Mouse (Mus musculus): ENCODE results near the gene 4933400A11Rik.

The 4933400A11Rik gene

DNA sequence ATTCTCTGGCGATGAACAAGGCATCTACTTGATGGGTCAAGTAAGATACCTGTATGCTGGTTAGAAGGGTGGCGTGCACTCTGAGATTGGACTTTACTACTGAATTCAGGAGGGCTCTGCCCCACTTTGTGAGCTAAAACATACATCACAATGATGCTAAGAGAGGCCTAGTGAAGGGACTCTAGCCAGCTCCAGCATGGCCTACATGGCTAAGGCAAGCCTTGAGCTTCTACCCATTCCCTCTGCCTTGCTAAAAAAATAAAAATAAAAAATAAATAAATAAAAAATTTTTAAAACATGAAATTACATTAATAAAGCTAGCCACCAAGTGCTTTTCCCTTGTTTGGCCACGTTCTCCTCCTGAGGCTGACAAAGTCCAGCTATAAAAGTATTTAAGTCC lies at the start of gene 4933400A11Rik:
Gene 4933400A11Rik (minus strand): TSS at position 101 of the 400 bp plus-strand sequence.
- DNase-seq: no peak

DNA sequence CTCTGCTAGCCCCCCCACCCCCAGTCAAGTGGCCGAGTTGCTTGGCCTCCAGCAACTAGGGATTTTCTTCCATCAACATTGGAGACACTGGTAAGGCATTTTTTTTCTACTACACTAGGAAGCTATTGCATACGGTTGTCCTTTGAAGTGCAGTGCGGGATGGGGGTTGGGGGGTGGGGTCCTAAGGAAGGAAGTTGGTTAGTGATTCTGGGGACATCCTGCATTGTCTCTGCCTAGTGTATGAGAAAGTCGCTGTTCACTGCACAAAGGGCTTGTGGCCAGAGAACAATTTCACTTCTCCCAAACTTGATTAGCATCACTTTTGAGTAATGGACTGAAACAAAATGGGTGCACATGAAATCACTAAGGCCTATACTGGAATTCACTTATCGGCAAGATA lies 48.7 kb upstream of the 4933400A11Rik start:
- peak; percentile 30 for DNase-seq

DNA sequence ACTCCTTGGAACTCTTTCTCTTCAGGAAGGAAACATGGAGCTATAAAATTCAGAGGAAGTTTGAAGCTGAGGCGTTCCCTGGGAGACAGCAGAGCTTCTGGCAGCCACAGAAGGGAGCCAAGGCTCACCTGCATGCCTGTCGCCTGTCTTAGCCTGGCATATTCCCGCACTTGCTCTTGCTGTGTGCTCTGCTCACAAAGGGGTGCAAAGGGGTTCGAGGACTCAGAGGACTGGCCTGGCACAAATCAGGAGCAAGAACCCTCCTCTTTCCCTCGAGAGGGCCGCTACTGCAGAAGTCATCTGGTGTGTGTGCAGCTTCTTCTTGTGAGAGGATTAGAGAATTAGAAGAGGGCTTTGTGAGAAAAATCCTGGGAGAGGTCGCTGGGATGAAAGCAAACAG lies 48.3 kb upstream of the 4933400A11Rik start:
- DNase-seq: no peak

DNA sequence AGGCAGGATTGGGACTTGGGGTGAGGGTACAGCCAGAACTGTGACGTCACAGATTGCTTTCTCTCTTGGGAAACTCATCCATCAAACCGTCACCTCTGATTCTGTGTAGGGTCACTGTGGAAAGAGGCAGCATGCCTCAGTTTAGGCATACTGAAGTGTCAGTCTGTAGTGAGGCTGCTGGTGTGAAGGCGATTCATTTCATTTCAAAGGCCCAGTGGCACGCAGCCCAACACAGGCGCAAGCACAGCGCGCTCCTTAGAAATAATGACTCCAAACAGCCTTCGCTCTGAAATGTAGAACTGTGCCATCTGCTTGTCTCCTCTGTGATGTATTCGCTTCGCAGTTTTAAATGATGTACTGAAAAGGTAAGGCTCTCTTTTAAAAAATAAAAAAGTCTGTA lies 47.5 kb upstream of the 4933400A11Rik start:
- no peak for DNase-seq

DNA sequence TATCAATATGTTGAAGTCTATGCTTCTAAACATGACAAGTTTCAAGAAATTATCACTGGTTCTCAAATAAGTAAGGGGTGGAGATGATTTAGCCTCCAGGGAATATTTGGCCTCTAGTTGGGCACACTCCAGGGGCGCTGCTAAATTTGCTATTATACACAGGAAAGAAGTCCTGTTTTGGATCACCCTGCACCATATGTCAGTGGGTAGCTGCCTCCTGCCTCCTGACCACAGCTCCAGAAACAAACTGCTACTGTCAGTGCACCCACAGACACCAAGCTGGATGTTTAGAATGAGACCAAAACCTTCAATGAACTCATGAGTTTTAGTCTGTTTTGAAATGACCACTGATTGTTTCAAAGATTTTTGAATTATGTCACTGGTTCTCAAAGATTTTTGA lies 34.2 kb upstream of the 4933400A11Rik start:
- DNase-seq: no peak

DNA sequence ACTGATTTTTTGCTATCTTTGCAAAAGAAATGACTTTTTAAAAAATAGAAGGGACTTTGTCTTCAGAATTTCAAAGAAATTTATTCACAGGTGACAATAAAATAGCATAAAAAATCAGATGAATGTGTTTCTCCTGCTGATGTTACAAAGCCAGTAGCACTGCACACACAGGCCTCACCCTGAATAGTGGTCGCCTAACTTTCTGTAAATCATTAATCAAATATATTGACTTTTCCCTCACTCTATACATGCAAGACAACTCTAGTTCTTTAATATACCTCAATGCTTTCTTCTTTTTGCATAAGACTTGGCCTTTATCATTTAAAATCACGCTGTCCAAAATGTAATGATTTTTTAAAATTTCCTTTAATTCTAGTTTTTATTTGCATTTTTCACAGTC lies 32.3 kb upstream of the 4933400A11Rik start:
- no peak for DNase-seq

DNA sequence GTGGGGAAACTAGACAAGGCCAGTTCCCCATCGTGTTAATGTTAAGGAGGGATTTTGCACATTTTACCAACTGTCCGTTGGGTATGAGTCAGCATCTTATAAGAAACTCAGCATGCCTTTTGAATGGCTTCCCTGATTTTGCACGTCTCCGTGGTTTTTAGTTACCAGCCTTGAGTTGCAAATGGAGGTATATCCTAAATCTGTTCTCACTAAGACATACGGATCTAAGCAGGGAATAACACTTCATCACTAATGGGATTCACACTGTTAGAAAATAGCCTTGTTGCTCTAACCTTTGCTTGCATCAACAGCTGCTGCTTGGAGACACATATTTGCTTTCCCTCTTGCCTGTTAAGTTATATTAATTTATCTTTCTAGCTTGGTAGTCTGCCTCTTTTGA lies 31.9 kb upstream of the 4933400A11Rik start:
- no peak for DNase-seq

DNA sequence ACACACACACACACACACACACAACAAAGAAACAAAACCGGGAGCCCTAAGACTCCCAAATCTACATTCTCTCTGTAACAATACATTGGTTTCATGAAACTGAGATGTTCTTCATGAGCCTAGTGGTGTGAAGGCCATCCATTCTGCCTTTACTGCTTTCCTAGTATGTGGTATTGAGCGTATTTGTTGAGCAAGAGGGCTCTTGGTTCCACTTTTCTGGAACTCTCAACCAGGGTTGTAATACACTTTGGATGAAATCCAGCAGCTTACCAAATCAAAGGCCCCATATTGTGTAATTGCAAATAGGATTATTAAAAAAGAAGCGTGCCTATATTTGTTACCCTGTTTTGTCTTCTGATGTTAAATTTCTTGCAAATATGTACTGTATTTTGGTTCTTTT lies 28.3 kb upstream of the 4933400A11Rik start:
- DNase-seq: peak; percentile 39

DNA sequence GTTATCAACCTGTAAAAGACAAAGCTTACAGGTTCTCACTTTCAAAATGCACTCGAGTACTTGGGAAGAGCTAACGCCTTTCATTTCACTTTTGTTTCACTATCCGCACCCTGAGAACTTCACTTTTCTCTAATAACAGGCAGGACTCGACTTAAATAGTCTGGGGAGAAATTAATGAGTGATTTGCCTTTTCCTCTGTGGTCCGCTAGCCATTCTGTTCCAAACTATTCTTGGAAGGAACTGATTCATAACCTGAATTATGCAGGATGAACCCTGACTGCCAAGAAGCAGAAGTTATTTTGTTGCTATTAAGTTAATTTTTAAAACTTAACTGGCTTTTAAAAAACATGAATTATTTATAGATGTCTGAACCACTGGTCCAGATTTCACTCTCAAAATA lies 26.4 kb upstream of the 4933400A11Rik start:
- DNase-seq: no peak

DNA sequence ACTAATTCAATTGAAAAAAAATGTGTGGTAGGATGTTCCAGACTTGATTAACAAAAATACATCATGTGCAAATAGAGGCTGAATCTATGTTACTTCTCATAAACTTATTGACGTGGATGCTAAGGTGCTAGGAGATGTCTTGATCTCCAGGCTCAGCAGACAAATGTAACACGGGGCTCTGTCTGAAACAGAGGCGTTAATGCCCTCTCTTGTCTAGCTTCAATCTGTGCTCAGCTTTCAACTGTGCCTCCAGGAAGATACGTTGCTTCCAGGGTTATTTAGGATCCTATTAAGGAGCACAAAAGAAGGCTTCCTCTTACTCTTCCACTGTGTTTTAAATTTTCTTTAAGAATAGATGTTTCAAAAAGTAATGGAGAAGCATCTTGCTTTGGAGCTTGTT lies 20.8 kb upstream of the 4933400A11Rik start:
- no peak for DNase-seq

DNA sequence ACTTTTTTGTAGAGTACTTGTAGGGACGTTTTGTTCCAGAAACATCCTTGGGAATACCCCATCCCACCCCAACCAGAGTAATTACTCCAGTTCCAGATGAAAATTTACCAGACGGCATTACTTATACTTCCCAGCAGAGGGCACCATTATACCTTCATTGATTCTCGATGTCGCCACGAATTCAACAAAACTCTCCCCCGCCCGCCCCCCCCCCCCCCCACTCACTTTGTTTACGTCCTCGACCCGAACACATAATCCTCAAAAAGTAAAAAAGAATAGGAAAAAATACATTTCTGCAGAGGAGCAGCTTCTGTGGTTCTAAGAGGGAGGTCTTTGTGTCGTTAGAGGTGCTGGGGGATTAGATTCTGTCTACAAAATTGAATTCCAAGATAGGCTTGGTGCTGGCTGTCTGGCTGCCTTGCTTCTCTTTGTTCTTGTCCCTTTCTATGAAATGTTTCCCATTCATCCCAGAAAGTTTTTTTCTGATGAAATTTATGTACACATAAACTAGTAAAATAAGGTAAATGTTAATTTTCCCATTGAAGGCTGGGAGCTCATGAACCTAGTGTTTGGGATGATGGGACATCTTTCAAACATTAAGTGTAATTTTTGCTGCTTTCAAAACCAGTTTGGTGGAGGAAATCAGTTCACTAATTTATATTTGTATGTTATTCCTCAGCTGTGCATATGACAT lies 19.7 kb upstream of the 4933400A11Rik start:
- DNase-seq: peak; percentile 63

DNA sequence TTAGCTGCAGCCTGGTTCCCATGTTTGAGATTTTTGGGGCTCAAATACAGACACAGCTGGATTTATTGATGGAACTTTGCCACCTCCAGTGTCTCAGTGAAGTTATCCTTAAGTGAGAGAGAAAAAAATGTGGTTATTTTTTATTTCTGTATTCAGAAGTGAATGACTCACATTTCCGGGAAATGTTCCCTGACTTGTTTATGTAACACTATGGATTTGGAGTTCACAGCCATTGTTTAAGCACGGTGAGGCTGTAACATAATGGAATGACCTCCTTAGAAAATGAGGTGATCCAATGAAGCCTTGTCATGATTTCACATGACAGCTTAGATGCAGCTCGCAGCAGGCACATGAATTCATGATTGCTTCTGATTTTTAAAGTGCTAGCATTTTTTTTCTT lies 17.7 kb upstream of the 4933400A11Rik start:
- no peak for DNase-seq

DNA sequence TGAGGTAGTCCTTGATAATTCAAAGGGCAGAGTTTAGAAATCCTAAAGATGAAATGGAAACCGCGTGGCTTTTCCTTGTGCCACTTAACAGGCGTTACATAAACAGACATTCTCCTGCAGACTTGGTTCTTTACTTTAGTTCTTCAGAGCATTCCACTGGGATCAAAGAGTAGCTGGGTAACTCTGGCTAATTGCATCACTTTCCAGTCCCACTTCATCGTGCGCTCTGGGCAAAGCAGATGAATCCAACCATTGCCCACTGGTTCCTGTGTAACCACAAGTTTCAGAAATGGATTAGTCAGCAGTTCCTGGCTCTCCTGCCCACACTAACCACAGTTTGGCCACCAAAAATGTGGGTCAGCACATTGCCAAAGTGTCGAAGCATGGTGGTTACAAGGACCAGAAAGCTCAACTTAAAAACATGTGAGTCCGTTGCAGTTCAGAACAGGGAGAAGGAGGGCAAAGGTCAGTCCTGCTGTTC lies 15.4 kb upstream of the 4933400A11Rik start:
- peak; percentile 28 for DNase-seq

DNA sequence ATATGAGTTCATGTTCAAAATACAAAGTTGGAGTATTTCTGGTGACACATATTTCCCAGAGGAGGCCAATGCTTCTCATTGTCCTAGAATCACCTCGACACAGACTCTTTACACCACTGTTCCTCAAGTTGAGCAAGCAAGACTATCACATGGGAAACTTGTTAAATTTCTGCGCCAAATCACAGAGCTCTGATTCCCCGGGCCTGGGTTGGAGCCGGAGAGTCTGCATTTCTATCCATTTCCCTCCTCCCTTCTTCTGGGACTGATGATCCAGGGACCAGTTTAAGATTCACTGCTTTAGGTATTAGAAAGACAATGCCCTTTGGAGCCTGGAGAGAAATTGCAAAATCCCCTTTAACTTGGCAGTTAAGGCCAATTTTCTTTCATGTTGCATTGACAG lies 15.0 kb upstream of the 4933400A11Rik start:
- DNase-seq: no peak

DNA sequence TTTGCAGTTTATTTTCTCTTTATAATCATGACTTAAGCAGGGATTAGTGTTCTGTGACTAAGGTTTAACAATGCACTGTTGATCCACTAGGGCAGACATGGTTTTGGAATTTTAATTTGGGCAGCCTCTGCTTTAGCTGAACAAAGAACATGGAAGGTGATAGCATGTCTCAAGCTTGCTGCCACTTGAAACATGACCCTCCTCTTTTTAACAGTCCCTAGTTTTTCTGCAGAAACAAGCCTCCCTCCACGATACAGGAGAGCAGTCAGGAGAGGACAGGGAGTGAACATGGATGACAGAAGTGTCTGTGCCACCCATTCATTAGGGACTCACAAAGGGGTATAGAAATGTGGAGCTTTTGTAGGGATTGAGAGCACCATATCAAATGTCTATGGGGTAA lies 13.4 kb upstream of the 4933400A11Rik start:
- no peak for DNase-seq

DNA sequence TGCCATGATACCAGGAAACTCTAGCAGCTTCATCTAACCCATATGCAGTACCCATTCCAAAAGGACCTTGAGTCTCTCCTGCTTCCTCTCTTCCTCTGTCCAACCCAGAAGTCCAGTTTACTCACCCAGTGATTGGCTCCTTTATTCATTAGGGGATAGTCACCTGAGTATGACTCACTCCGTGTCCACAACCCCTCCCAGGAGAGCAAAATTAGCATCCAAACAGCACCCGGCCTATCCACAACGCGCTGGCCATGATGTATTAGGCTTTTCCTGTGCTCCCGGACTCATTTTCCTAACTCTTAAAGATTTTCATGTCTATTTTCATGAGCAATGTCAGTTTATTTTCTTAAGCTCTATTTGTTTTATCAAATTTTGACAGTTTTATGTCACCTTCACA lies 10.3 kb upstream of the 4933400A11Rik start:
- DNase-seq: no peak

DNA sequence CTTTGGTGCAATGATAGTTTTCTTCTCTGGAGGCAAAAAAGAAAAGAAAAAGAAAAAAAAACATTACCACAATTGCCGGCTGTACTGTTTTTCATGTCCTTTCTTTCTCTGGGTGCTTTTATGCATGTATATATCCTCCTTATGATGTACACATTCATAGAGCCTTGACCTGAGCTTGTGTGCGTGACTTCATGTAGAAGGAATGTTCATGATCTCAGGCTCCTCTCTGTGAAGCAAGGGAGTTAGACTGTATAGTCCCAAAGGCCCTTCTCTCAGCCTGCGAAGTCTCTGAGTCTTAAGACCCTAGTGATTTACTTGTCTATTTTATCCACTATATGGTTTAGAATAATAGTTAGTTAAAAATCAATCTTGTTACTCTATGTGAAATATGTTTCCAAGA lies 21.4 kb downstream of the 4933400A11Rik start:
- no peak for DNase-seq

DNA sequence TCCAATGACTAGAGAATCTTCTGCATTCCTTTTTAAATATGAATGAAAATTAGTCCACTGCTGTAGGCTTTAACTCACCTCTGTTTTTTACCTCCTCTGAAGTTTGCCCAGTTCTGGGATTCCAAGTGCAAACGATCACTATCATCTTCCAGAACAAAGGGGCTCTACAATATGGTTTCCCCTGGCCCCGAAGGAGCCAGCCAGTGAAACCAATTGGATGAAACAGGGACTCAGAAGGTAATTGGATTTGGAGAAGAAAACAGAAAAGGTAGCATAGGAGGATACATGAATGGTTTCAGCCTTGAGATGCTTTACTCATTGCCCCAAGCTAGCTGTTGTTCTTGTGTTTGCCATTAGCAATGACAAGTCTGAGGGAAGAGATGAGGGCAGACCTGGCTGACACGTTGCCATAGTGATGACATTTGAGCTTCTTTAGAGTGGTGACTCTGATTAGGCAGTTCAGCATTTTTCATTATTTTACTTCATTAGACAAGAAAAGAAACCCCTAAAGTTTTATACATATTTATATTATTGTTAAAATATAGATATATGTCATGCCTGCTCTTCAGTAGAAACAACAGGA lies 44.0 kb downstream of the 4933400A11Rik start:
- no peak for DNase-seq
